Mouse (Mus musculus) small intestine, adult 2 months (tissue): ENCODE results near the gene Sos1.

Source experiments
- CTCF ChIP-seq: fragments of 200-500 bp; IDR thresholded peaks from 2 replicates; pipeline ENCODE4 v1.5.1; 2012; ENCODE audit warnings: low read depth, mild to moderate bottlenecking, control low read depth, inconsistent platforms, low read length, moderate library complexity, mixed read lengths; ENCODE audit not compliant: insufficient replicate concordance, insufficient read length; ENCODE audit errors: extremely low read depth
- POLR2A ChIP-seq: fragments of 200-500 bp; IDR thresholded peaks from 2 replicates; pipeline ENCODE4 v1.6.1; 2012; ENCODE audit warnings: low read depth, mild to moderate bottlenecking, control low read depth, inconsistent platforms, low read length, moderate library complexity

DNA sequence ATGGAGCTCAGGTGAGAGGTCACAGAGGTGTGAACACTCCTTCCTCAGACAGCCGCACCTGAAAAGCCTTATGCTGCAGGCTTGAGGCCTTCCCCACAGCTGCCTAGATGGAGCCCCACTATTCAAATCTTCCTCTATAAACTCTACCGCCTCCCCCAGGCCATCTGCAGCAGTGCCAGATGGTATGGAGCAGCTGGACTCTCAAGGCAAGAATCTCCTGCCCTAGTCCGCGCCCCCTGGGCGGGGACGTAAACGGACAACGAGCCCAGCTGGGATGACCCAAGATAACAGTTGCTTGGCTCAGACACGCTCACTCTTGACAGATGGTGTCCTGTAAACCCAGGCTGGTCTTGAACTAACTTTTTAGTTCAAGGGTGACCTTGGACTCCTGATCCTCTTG, 37.0 kb upstream of the Sos1 start:
- TF ChIP-seq POLR2A: no peak
- no peak for TF ChIP-seq CTCF
